Mouse (Mus musculus): ENCODE measurements at regions not wholly inside any gene's neighbourhood (a gene's known extent, or its start where the extent isn't known, plus 50 kb on each side); places are given as distances from the start of the nearest gene placed in this dataset.

- DNase-seq (ENCODE audit: low spot score) = no peak
Measured at GRCm38 (mm10) chr4:82092296-82093230, 613.0 kb downstream of the Nfib start.

GRCm38 (mm10) chr4:82089657-82090056 lies 615.9 kb downstream of the Nfib start:
- DNase-seq (ENCODE audit: low spot score) = no peak

DNA sequence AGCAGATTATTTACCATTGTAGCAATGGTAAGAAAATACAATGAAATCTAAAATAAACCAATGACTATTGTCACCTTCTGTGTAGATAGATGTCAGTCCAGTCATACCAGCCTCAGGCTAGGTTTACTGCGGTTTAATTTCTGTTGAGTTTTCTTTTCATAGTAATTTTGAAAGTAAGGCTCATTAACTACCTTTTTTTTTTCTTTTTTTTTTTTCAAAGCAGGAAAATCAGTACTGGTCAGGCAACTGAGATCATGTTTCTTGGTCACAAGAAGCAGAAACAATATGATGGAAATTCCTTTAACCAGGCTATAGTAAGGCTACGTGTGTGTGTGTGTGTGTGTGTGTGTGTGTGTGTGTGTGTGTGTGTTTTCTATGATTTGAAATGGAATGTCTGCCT lies 622.0 kb downstream of the Nfib start:
- no peak for DNase-seq (ENCODE audit: low spot score)

DNA sequence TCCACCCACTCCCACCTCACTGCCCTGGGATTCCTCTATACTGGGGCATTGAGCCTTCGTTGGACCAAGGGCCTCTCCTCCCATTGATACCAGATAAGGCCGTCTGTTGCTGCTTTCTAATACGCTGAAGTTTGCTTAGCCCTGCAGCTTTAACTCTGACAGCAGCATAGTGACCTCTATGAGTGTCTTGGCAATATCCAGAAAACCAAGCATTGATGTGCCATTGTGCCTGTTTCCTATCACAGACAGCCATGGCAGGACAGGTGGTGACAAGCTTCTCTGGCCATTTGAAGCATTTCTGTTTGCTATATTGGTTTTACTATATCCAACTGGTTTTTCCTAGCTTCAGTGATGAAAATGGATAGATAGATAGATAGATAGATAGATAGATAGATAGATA lies 625.4 kb upstream of the Mpdz start:
- no peak for DNase-seq (ENCODE audit: low spot score)

DNA sequence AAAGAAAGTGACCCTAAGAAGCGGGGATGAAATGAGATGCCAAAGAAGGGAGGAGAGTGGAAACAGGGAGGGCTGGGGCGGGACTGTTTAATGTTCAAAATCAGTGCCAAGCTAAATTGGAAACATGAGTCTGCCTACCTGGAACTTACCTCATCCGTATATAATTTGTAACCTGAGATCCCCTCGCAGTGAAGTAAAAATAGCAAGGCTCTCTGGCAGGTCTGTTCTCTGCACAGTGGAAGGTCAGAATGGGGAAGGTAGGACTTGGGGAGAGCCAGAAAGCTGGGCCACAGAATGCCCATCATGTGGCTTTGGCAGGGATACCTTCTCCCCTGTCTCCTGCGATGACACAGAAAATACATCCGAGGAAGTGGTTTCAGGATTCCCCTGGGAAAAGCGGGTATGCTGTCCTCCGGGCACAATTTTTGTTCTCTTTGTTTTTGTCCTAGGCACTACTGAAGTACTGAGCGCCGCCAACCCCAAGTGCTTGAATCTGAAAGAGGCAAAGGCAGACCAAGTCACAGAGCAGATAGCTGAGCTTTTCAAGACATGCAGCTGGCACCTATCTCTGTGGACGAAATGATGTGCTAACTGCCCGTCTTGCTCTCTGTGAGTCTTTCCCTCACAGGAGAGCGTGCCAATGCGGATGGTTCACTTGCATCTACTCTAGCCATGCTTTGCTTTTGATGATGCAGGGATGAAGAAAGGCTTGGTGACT lies 623.2 kb upstream of the Mpdz start:
- no peak for DNase-seq (ENCODE audit: low spot score)

DNA sequence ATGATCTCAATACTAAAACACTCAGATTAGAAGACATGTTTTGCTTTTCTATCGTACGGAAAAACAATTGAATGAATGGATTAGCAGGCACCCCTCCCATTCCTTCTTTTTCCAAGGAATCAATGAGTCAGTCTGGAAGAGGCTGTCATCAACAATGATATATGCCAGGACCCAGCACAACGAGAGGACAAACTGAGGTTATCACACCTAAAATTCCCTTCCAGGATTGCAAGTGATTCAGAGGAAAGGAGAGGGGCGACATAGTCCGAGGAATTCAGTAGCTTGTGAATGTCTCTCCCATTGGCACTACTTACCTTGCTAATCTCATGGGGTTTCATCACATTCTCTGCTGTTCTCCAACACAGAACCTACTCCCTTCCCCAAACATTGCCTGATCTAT lies 620.1 kb upstream of the Mpdz start:
- DNase-seq (ENCODE audit: low spot score) = no peak

GRCm38 (mm10) chr4:82056671-82057070 lies 614.1 kb upstream of the Mpdz start:
- DNase-seq (ENCODE audit: low spot score) = no peak

DNA sequence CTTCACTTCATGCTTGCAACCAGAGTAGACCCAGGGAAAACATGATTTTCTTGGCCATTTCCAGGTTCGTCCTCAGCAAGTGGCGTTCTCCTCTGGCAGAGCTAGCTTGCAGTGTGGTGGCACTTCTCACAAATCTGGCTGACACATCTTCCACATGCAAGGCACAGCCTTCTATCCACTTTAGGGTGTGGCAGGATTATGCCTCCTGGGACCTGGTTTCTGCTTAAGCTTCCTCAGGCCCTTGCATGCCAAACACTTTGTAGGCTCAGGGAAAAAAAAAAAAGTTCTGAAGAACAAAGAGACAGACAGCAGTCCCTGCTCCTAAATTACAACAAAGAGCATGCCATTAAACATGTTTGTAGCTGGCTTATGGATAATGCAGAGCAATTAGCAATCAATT lies 605.6 kb upstream of the Mpdz start:
- no peak for DNase-seq (ENCODE audit: low spot score)

DNA sequence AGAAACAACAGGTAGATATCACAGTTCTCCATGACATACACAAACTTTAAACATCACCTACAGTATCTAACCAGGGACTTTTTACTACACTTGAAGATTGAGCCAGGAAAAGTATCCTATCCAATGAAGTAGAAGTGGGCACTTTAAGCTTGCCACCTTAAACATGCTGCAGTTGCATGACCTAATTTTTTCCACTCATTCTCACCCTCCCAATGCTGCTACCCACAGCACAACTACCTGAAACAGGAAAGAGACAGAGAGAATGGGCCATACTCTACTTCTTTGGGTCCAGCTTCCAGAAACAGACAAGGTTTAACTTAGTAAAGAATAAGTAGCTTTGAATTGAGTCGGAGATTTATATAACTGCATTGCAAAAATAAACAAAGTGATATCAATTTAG lies 594.9 kb upstream of the Mpdz start:
- DNase-seq (ENCODE audit: low spot score) = no peak

GRCm38 (mm10) chr4:82035074-82035703 lies 592.6 kb upstream of the Mpdz start:
- no peak for DNase-seq (ENCODE audit: low spot score)

GRCm38 (mm10) chr4:82029237-82029636 lies 586.6 kb upstream of the Mpdz start:
- no peak for DNase-seq (ENCODE audit: low spot score)

DNA sequence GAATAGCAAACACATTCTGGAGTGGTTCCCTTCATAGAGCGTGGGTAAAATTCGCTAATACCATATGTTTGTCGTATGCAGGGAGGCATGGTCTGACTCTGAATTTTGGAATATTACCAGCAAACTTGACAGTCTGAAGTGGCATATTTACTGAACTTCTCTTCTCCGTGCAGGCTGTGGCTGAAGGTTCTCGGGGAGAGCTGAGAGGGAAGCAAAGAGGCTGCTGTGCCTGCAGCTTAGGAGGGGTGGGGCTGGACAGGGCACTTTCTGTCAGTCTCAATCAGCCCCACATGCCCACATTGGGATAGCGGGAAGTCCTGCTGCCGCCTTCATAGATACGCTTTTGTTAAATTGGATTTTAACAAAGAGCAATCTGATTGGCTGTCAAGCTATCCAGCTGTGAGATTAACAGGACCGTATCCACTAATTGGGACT lies 584.8 kb upstream of the Mpdz start:
- DNase-seq (ENCODE audit: low spot score) = no peak

GRCm38 (mm10) chr4:82001406-82001732 lies 558.8 kb upstream of the Mpdz start:
- no peak for DNase-seq (ENCODE audit: low spot score)

DNA sequence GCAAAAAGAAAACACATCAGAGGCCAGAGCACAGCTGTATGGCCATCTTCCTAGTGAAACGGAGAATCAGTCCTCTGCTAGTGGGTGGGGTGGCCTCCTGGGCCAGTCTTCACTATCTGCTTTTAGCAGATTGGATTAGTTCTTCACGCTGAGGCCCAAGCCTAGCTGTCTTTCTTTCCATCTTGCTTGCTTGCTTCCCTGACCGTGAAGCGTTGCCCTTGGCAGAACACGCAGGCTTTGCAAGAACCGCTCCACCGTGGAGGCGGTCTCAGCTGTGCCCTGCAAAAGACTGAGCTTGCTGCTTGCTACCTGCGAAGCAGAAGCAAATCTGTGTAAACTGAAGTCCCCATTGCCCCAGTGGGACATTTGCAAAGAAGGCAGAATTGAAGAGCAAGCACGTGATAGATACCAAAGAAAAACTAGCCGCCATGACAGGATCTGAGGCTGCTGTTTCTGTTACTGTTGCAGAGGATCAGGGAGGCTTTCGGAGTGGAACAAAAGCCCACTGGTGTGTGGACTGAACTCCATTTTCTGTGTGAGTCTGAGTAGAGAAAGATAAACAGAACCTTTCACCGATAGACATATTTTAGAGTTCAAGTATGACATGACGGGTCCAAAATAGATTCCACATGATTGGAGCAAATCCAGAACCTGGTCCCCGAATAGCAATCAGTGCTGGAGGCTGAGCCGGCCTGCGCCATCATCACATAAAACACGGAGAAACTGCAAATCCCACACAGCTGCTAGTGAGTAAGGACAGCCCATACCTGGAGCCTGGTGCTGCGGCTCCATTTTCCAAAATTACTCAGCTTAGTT lies 558.2 kb upstream of the Mpdz start:
- DNase-seq (ENCODE audit: low spot score) = no peak

DNA sequence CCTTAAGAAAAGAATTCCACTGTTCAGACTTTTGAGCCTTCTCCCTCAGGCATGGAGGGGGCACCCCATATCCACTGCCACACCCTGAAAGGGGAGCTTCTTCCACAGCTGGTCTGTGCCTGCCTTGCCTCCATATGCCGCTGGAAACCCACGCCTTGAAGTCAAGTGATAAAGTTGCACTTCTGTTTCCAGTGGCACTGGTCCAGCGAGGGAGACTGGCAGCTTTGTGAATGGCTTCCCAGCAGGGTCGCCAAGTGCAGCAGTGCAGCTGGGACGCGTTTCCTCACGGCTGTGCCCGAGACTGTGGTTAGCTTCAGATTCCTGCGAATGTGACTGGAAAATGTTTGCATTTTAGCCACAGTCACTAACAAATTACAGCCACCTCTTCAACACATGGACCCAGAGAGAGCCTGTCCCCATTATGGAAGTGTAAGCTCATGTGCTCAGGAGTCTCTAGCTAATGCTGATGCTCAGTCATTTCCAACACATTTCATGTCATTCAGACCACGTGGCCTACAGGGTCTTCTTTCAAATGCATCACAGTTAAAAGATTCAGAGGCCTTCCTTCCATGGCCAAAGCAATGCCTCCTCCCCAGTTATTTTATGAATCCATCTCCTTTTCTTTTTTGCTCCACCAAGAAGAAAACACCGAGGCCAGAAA lies 557.2 kb upstream of the Mpdz start:
- peak; percentile 29 for DNase-seq (ENCODE audit: low spot score)

GRCm38 (mm10) chr4:81999093-81999492 lies 556.5 kb upstream of the Mpdz start:
- DNase-seq (ENCODE audit: low spot score) = no peak

DNA sequence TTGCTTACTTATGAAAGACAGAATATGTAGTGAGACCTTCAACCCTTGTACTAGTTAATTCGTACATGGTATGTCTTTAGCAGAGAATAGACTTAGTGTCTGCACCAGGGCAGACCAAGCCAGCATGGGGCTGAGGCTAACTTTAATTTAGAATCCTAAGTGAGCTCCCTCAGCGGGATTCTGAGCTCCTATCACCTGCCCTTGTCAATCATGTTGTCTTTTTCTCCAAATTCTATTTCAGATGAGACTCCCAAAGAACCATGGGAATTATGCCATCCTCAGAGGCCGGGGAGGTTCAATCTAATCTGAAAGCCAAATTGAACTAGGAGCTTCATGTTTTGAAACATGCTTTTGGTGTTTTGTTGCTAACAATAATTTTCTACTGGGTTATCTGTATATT lies 553.8 kb upstream of the Mpdz start:
- no peak for DNase-seq (ENCODE audit: low spot score)

- DNase-seq (ENCODE audit: low spot score) = no peak
Measured at GRCm38 (mm10) chr4:81995243-81995642, 552.6 kb upstream of the Mpdz start.

GRCm38 (mm10) chr4:81988796-81989195 lies 546.2 kb upstream of the Mpdz start:
- no peak for DNase-seq (ENCODE audit: low spot score)

- DNase-seq (ENCODE audit: low spot score) = no peak
Measured at GRCm38 (mm10) chr4:81986616-81987015, 544.0 kb upstream of the Mpdz start.

- peak; percentile 26 for DNase-seq (ENCODE audit: low spot score)
Measured at GRCm38 (mm10) chr4:81981811-81982210, 539.2 kb upstream of the Mpdz start.

GRCm38 (mm10) chr4:81970472-81970871 lies 527.9 kb upstream of the Mpdz start:
- no peak for DNase-seq (ENCODE audit: low spot score)
